Mouse (Mus musculus): ENCODE results near the gene Aacs. TPM values are rescaled to one million over a fixed set of nuclear protein-coding genes. Genes with fewer than 3 reads are reported as not detected.

Gene Aacs
- 10 to 100 TPM; 26.6 to 42.1 TPM for polyA plus RNA-seq (2012; fragmentation: generic; extraction: Trizol)

DNA sequence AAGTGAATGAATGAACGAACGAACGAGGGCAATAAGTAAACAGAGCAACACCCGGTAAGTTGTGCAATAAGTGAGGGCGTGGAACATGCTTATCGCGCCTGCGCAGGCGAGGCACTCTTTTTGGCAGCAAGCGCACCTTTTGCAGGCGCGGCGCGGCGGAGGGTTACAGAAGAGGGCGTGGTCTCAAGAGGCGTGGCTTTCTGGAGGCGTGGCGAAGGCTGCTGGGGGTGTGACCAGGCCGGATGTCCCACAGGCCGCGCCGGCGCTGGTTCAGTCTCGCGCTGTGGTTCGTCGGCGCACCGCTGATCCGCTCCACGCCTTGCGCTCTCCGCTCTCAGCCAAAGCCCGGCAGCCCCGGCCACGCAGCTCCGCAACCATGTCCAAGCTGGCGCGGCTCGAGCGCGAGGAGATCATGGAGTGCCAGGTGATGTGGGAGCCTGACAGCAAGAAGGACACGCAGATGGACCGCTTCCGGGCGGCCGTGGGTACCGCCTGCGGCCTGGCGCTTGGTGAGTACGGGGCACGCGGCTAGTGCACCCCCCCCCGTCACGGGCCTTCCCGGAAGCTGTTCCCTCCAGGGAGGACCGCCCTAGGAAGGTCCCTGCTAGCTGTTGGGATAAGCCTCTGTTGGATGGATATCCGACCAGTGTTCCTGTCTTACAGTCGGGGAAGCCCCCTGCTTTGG lies at the start of gene Aacs:
Gene Aacs, plus strand, starts transcription at position 214 of the 685 bp plus-strand sequence.

DNA sequence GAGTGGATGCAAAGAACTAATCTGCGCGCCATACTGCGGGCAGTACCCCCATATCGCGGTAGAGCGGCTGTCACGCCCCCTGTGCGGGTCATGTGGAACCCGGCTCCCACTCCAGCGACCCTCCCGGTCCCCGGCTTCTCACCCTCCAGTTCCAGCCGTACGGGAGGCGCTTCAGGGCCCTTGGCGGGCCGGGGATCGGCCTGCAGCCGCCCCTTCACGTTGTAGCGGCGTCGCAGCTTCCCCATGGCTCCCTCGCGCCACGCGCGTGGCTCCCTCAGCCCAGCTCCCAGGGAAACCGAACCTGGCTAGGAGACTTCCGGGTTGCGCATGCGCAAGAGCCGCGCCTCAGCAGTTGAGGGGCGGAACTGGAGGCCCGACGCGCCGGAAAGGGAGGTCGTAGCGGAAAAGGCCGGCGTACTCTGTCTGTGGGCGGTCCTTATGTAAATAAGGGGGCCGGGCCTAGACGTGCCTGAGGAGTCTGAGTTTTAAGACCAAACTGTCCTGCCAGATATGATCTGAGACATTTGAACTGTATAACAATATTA lies 41.7 kb upstream of the Aacs start, which contains the start of gene Dhx37:
Gene Dhx37, minus strand, starts transcription at position 329 of the 545 bp plus-strand sequence.

DNA sequence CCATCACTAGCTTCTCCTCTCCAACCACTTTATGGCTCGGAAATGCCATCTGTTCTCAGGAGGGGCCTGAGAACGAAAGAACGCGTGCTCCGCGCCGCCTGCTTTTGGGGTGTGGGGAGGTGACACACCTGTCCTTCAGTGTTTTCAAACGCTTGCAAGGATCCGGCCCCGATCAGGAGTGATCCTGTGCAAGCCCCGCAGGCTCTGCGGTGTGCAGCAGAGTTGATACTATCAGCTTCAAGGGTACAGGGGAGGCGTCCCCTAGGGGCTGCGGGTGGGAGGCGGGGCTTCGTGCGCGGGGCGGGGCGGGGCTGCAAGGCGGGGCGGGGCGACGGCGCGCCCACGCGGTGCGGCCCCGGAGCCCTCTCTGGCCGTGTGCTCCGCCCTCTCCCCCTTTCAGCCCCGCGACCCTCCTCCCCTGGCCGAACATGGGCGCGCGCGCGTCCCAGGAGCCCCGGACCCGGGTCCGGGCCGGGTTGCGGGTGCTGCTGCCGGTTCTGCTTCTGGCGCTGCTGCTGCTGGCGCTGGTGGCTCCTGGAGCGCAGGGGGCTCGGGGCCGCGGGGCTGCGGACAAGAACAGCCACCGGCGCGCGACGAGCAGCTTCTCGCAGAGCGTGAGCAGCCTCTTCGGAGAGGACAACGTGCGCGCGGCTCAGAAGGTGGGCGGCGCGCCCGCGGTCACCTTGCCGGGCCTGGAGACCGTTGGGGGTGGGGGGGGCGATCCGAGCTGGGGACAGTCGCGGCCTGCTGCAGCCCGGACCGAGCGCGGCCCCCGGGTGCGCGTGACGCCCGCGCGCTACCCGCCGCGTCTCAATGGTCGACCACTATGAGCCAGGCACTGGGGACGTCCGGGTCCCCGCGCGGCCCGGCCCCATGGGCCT lies 34.1 kb upstream of the Aacs start, which contains the start of gene Bri3bp:
Gene Bri3bp, plus strand, starts transcription at position 335 of the 881 bp plus-strand sequence.

DNA sequence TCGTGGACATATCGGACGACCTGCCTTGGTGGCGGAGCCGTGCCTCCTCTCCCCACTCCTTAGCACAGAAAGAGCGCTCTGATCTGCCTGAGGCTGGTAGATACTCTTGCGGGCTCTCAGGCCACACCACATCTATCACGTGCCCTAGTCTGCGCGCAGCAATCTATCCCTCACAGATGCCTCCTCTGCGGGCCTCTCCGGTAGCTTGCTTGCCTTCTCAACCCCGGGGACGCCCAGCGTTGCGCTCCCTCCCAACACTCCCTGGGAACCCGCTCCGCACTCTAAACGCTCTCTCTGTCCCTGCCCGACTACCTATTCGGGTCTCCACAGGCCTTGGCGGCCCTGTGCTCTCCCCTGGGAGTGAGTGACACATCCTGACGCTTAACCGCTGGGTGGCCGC lies 56.0 kb downstream of the Aacs start, which contains the start of gene Tmem132b:
Gene Tmem132b, plus strand, starts transcription at position 141 of the 400 bp plus-strand sequence.

Other genes with a start within 250 kb of the Aacs start
- gene Scarb1, start 134.7 kb upstream of the Aacs start, polyA plus RNA-seq (2012; fragmentation: generic; extraction: Trizol), result 10 to 100 TPM; 11.4 to 18.7 TPM
- gene Gm10382, start 86.5 kb upstream of the Aacs start, polyA plus RNA-seq (2012; fragmentation: generic; extraction: Trizol), result under 1 TPM; 0.51 to 0.73 TPM
- 100 to 1,000 TPM; 394 to 918 TPM for gene Ubc, start 85.6 kb upstream of the Aacs start, polyA plus RNA-seq (2012; fragmentation: generic; extraction: Trizol)
- gene Dhx37, start 41.7 kb upstream of the Aacs start, polyA plus RNA-seq (2012; fragmentation: generic; extraction: Trizol), result 10 to 100 TPM; 15.4 to 16.5 TPM
- gene Bri3bp, start 34.2 kb upstream of the Aacs start, polyA plus RNA-seq (2012; fragmentation: generic; extraction: Trizol), result 10 to 100 TPM; 17.7 to 27.6 TPM
- under 1 TPM in 1 of 2 experiments, not detected in 1; 0.01 TPM for gene Tmem132b, start 56.0 kb downstream of the Aacs start, polyA plus RNA-seq (2012; fragmentation: generic; extraction: Trizol)